Mouse (Mus musculus): ENCODE results near the gene Cfap44. TPM values are rescaled to one million over a fixed set of nuclear protein-coding genes. Genes with fewer than 3 reads are reported as not detected.

Gene Cfap44
- total RNA-seq, 2 experiments from 2014 or later = 10.4 to 12.2 TPM

DNA sequence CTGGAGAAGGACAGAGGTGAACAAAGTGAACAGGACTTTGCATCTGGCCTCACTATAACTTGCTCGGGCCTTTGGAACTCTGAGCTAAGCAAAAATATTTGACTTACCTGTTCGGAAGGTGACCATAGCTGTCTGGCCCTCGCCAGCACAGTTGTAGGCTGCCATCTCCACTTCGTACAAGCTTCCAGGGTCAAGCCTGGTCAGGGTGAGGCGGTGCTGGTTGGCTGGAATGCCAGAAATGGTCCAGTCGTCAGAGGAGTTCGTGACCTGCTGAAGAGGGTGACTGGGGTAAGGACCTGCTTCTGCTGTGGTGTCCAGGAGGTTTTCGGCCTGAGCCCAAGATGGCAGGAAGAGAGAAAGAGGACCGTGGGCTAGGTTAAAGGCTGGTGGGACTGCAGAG is 98.1 kb downstream of the Cfap44 start:
- DNase-seq (ENCODE audit: low spot score in 2 of 2) = no peak

GRCm38 (mm10) chr16:44493868-44494267 is 99.3 kb downstream of the Cfap44 start:
- no peak for DNase-seq (ENCODE audit: low spot score in 2 of 2)

DNA sequence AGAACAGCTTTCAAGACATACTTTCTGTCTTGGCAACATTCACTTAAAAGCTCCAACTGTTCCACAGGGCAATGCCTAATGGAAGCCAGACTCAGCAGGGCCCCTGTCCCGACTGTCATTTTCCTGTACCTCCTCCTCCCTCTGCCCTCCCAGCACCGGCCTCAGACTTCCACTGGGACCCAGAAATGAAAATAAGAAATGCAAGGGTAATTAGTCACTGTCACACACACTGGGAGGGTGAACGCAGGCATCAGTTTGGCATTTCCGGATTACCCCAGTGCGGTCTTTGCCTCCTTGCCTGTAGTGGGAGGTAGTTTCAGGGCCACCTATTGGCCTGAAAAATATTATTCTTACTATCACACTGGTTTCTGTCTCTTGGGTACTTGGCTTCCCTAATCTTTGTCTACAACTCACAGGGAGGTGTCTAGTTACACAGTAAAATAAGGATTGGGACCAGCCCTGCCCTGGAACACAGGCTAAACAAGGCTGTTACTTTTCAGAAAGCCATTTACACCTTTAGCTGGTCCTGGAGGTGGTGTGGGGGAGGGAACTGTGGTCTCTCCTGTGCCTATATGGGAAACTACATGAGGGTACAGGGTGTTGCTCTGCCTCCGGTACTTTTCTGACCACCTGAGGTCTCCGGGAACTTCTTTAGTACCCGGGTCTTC is 100.0 kb downstream of the Cfap44 start:
- no peak for DNase-seq (ENCODE audit: low spot score in 2 of 2)

DNA sequence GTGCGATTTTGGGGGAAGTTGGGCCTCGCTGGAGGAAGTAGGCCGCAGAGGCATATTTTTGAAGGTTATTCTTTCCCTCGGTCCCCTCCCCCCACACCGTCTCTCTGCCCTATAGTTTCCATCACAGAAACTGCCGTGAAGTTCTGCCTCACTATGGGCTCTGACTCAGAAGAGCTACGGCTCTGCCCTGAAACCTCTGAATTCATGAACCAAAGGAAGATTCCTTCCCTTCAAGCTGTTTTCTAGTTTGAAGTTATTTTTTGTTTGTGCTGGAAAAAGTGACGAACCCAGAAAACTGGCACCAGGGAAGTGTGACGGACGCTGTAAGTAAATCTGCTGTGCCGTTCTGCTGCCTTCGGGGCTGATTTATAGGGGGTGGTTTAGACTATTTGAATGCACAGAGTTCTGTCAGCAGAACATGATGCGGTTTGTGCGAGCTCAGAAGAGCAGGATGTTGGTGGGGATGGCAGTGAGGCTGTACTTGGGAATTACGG is 102.4 kb downstream of the Cfap44 start:
- no peak for DNase-seq (ENCODE audit: low spot score in 2 of 2)

GRCm38 (mm10) chr16:44498447-44498846 is 103.9 kb downstream of the Cfap44 start:
- no peak for DNase-seq (ENCODE audit: low spot score in 2 of 2)

GRCm38 (mm10) chr16:44501783-44502182 is 107.2 kb downstream of the Cfap44 start:
- DNase-seq (ENCODE audit: low spot score in 2 of 2) = no peak

DNA sequence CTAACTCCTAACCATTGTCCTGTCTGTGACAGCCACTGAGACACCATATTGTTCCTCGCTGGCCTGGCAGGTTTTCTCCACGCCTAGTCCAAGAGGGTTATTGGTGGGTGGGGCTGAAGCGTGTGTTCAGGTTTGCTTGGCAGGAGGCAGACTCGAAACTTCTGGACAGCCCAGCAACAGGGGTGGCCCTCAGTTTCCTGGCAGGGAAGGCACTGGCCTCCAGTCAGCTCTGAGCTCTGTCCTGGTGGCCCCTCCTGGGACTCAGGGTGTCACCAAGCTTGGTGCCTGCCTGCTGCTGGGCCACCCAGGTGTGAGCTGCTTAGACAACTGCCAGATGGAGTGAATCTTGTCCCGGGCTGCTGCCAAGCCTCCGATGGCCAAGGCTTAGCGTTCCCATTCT is 107.7 kb downstream of the Cfap44 start:
- no peak for DNase-seq (ENCODE audit: low spot score in 2 of 2)

GRCm38 (mm10) chr16:44502895-44503575 is 108.4 kb downstream of the Cfap44 start:
- no peak for DNase-seq (ENCODE audit: low spot score in 2 of 2)

DNA sequence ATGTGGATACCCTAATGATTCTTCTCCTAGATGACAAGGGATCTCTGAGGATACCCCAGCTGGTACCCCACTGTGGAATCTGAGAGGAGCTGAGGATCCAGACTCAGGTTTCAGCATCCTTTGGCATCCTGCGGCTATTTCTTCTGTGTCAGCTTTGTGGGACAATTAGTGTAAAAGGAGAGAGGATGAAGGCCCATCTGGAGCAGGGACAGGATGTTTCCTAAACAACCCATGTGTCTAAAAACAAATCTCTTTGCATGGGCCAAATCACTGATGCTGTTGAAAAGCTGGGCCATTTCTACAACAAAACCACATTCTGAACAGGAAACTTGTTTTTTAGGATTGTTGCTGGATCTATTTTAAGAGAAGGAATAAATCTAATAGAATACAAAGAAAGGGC is 110.6 kb downstream of the Cfap44 start:
- no peak for DNase-seq (ENCODE audit: low spot score in 2 of 2)

GRCm38 (mm10) chr16:44507027-44507929 is 112.7 kb downstream of the Cfap44 start:
- no peak for DNase-seq (ENCODE audit: low spot score in 2 of 2)

GRCm38 (mm10) chr16:44508025-44508424 is 113.4 kb downstream of the Cfap44 start:
- DNase-seq (ENCODE audit: low spot score in 2 of 2) = no peak

GRCm38 (mm10) chr16:44508772-44509171 is 114.2 kb downstream of the Cfap44 start:
- no peak for DNase-seq (ENCODE audit: low spot score in 2 of 2)

DNA sequence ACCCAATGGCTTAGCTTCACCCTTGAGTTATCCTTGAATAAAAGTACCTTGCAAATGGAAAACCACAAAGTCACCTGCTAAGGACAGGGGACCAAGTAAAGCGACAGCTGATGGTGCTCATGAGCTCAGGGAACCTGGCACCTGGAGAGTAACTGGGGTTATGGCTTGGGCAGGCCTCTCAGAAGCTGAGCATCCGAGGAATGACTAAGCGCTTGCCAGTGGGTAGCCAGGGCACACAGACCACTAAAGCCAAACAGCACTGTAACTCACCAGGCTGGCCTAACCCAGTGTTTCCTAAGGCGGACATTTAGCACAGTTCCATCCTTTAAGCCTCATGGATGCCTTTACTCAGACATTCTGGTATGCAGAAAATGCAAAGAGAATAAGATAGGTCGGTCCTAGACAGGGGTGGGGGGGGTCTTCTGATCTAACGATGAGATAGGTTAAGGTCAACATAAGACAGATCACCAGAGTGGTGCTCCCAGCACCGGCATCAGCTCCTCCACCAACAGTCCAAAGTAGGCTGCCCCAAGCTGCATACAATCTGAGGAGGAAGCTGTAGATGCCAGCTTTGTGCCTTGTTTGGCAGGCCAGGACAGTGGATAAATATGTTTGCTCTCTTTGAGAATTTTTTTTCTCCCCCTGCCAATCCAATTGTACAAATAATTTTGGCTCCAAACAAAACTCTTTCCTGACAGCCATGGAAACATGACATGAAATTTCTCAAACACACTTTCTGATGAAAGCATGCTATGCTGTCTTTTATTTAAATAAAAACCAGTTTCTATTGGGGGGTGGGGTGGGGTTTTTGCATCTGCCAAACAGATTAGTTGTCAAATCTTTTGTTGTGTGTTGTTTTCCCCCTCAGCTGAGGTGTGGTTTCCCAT is 115.1 kb downstream of the Cfap44 start:
- no peak for DNase-seq (ENCODE audit: low spot score in 2 of 2)

GRCm38 (mm10) chr16:44510521-44511213 is 116.1 kb downstream of the Cfap44 start:
- no peak for DNase-seq (ENCODE audit: low spot score in 2 of 2)

GRCm38 (mm10) chr16:44516498-44516897 is 121.9 kb downstream of the Cfap44 start:
- DNase-seq (ENCODE audit: low spot score in 2 of 2) = no peak

GRCm38 (mm10) chr16:44523595-44523994 is 129.0 kb downstream of the Cfap44 start:
- no peak for DNase-seq (ENCODE audit: low spot score in 2 of 2)

GRCm38 (mm10) chr16:44526044-44526443 is 131.4 kb downstream of the Cfap44 start:
- DNase-seq (ENCODE audit: low spot score in 2 of 2) = no peak

- DNase-seq (ENCODE audit: low spot score in 2 of 2) = no peak
Observed at GRCm38 (mm10) chr16:44526689-44527088, 132.1 kb downstream of the Cfap44 start.

GRCm38 (mm10) chr16:44527218-44527905 is 132.8 kb downstream of the Cfap44 start:
- DNase-seq (ENCODE audit: low spot score in 2 of 2) = no peak

GRCm38 (mm10) chr16:44528955-44529354 is 134.4 kb downstream of the Cfap44 start:
- no peak for DNase-seq (ENCODE audit: low spot score in 2 of 2)

Data from layer of hippocampus, postnatal 10 days (tissue).